8 mouse cellular contexts compared by ENCODE assay signal in genomic region chr2:119548691-119549090, GRCm38 (mm10). TPM values are rescaled to one million over a fixed set of nuclear protein-coding genes. Genes with fewer than 3 reads are reported as not detected.
DNase-seq lines count a peak whose midpoint lies in the region; ATAC-seq and TF ChIP-seq lines count a peak whose summit lies in the region.

No protein-coding gene starts in this region.

- no peak for DNase-seq in forebrain, postnatal 0 days
- DNase-seq in cerebellum, adult 11 months: no peak
- DNase-seq in cerebellum, adult 11-12 months: no peak
- DNase-seq in frontal cortex, postnatal 36 days (ENCODE audit: low spot score in 2 of 2): no peak

- H3K9ac ChIP-seq in forebrain, postnatal 0 days: 0 out of 2 replicates have a peak overlapping the region, but pooled peaks have one; percentile 77
- H3K9ac ChIP-seq in liver, embryonic 15.5 days: peak overlapping the region; percentile 88
- no peak overlapping the region for H3K9ac ChIP-seq in stomach, embryonic 15.5 days

- H3K36me3 ChIP-seq in megakaryocyte, embryonic 14.5 days (replicated peaks; ENCODE audit: low read length): peaks cover 16% of the 10 kb centered on the region
- H3K36me3 ChIP-seq in forebrain, postnatal 0 days (ENCODE audit: insufficient read depth): no peaks in the 10 kb centered on the region
- H3K36me3 ChIP-seq in liver, embryonic 15.5 days (replicated peaks): no peaks in the 10 kb centered on the region
- no peaks in the 10 kb centered on the region for H3K36me3 ChIP-seq in stomach, embryonic 15.5 days

- H3K4me3 ChIP-seq in megakaryocyte, embryonic 14.5 days (replicated peaks): peak overlapping the region; percentile 92
- peak overlapping the region; percentile 83 for H3K4me3 ChIP-seq in forebrain, postnatal 0 days (ENCODE audit: low read depth, low read length)
- peak overlapping the region; percentile 83 for H3K4me3 ChIP-seq in liver, embryonic 15.5 days (replicated peaks)
- H3K4me3 ChIP-seq in stomach, embryonic 15.5 days (replicated peaks): peak overlapping the region; percentile 64

- no peaks in the 10 kb centered on the region for H3K27me3 ChIP-seq in megakaryocyte, embryonic 14.5 days (replicated peaks)
- no peaks in the 10 kb centered on the region for H3K27me3 ChIP-seq in forebrain, postnatal 0 days (ENCODE audit: insufficient read depth, low read length)
- H3K27me3 ChIP-seq in liver, embryonic 15.5 days: no peaks in the 10 kb centered on the region
- no peaks in the 10 kb centered on the region for H3K27me3 ChIP-seq in stomach, embryonic 15.5 days (replicated peaks)

- H3K27ac ChIP-seq in forebrain, postnatal 0 days (ENCODE audit: low read depth, low read length): no peak overlapping the region
- H3K27ac ChIP-seq in liver, embryonic 15.5 days (replicated peaks): peak overlapping the region; percentile 95
- peak overlapping the region; percentile 76; the same call in 1 of the 2 replicates for H3K27ac ChIP-seq in stomach, embryonic 15.5 days

- peak overlapping the region; percentile 56 for H3K4me2 ChIP-seq in forebrain, postnatal 0 days (ENCODE audit: low read depth)
- H3K4me2 ChIP-seq in liver, embryonic 15.5 days: peak overlapping the region; percentile 88
- peak overlapping the region; percentile 84 for H3K4me2 ChIP-seq in stomach, embryonic 15.5 days

- WGBS in forebrain, postnatal 0 days: 64% methylated on average over 5 of the region's 5 CpGs
- WGBS in liver, embryonic 15.5 days (ENCODE audit: insufficient replicate concordance): 77% methylated on average over 5 of the region's 5 CpGs
- 61% methylated on average over 5 of the region's 5 CpGs for WGBS in stomach, embryonic 15.5 days

- ATAC-seq in megakaryocyte, adult 5-6 weeks (ENCODE audit: poor library complexity, severe bottlenecking): no peak
- no peak for ATAC-seq in forebrain, postnatal 0 days
- ATAC-seq in liver, embryonic 15.5 days (ENCODE audit: insufficient read depth): no peak
- ATAC-seq in stomach, embryonic 15.5 days (ENCODE audit: insufficient read depth, low FRiP score, low read depth): no peak

- H3K4me1 ChIP-seq in megakaryocyte, embryonic 14.5 days: peaks cover 38% of the 10 kb centered on the region
- H3K4me1 ChIP-seq in forebrain, postnatal 0 days (ENCODE audit: insufficient read depth): peaks cover 8% of the 10 kb centered on the region; the same call in 1 of the 2 replicates
- H3K4me1 ChIP-seq in liver, embryonic 15.5 days (replicated peaks): peaks cover 48% of the 10 kb centered on the region
- peaks cover 10% of the 10 kb centered on the region; the same call in 1 of the 2 replicates for H3K4me1 ChIP-seq in stomach, embryonic 15.5 days

- H3K9me3 ChIP-seq in megakaryocyte, embryonic 14.5 days: no peaks in the 10 kb centered on the region
- H3K9me3 ChIP-seq in forebrain, postnatal 0 days (ENCODE audit: low read length): no peaks in the 10 kb centered on the region
- H3K9me3 ChIP-seq in liver, embryonic 15.5 days (replicated peaks): no peaks in the 10 kb centered on the region
- H3K9me3 ChIP-seq in stomach, embryonic 15.5 days: no peaks in the 10 kb centered on the region

- TF ChIP-seq CTCF in forebrain, postnatal 0 days (IDR thresholded peaks at IDR 0.05; ENCODE audit: low read depth): no peak

RNA-seq across cellular contexts. Expression of gene Chp1, which starts 1.2 kb away (rescaled TPM):
- 9.7 and 15.1 TPM in 2 replicates for polyA plus RNA-seq in megakaryocyte, embryonic 14.5 days (2012; ENCODE audit: insufficient read depth, low replicate concordance)
- total RNA-seq in megakaryocyte, adult 5-6 weeks (2015): 90.6 and 99.8 TPM in 2 replicates
- total RNA-seq in megakaryocyte, adult 5-6 weeks (2017): 94.3 and 133 TPM in 2 replicates
- total RNA-seq in forebrain, postnatal 0 days (2014; rRNA removed): 53.9 and 69.8 TPM in 2 replicates
- 52.3 and 58.9 TPM in 2 replicates for polyA plus RNA-seq in forebrain, postnatal 0 days (2015; fragmentation: Nextera tagmentation; extraction: Ambion mirVana)
- 56.1 and 62.6 TPM in 2 replicates for polyA plus RNA-seq in liver, embryonic 15.5 days (2015; fragmentation: Nextera tagmentation; extraction: Ambion mirVana)
- polyA plus RNA-seq in stomach, embryonic 15.5 days (2015; fragmentation: Nextera tagmentation; extraction: Ambion mirVana): 68.1 and 73.6 TPM in 2 replicates

RNA-seq across cellular contexts. Expression of gene Exd1, which starts 1.3 kb away (rescaled TPM):
- polyA plus RNA-seq in megakaryocyte, embryonic 14.5 days (2012; ENCODE audit: insufficient read depth, low replicate concordance): 0.01 TPM in 1 of 2 replicates, not detected in the other
- 0.48 TPM in 1 of 2 replicates, not detected in the other for total RNA-seq in megakaryocyte, adult 5-6 weeks (2015)
- total RNA-seq in megakaryocyte, adult 5-6 weeks (2017): 0.04 TPM in 1 of 2 replicates, not detected in the other
- total RNA-seq in forebrain, postnatal 0 days (2014; rRNA removed): 0.77 and 0.81 TPM in 2 replicates
- polyA plus RNA-seq in forebrain, postnatal 0 days (2015; fragmentation: Nextera tagmentation; extraction: Ambion mirVana): 0.42 and 0.73 TPM in 2 replicates
- 0.08 and 0.15 TPM in 2 replicates for polyA plus RNA-seq in liver, embryonic 15.5 days (2015; fragmentation: Nextera tagmentation; extraction: Ambion mirVana)
- polyA plus RNA-seq in stomach, embryonic 15.5 days (2015; fragmentation: Nextera tagmentation; extraction: Ambion mirVana): 0.42 and 0.48 TPM in 2 replicates
